Mouse (Mus musculus) ES-E14 (cell line): ENCODE measurements around the gene Taar7b. TPM values are rescaled to one million over a fixed set of nuclear protein-coding genes. Genes with fewer than 3 reads are reported as not detected.

ENCODE experiments used
- DNase-seq: peaks from one replicate; pipeline ENCODE4 v3.0.0-alpha.2; 2013; ENCODE audit warnings: low read depth, low spot score
- H3K27ac ChIP-seq: 2 replicates; pipeline ENCODE4 v1.5.1; 2012; ENCODE audit warnings: low read depth, mild to moderate bottlenecking, low read length, moderate library complexity, mixed read lengths; ENCODE audit not compliant: poor library complexity, insufficient read depth, severe bottlenecking
- H3K36me3 ChIP-seq: 2 replicates; pipeline ENCODE4 v1.6.1; 2012; ENCODE audit warnings: mild to moderate bottlenecking, low read length, moderate library complexity, mixed read lengths; ENCODE audit not compliant: control insufficient read depth, poor library complexity, insufficient read depth, severe bottlenecking
- H3K4me1 ChIP-seq, 2 experiments: fragments of 150-350 bp in 1 of 2; sonication (generic) in 1 of 2; 2 replicates each; pipeline ENCODE4 v1.6.1; 2012; ENCODE audit warnings: low read length in 2 of 2, mild to moderate bottlenecking in 1 of 2, mixed read lengths in 1 of 2; ENCODE audit not compliant: control insufficient read depth in 2 of 2, insufficient read depth in 2 of 2, poor library complexity in 1 of 2
- H3K4me3 ChIP-seq, 2 experiments: fragments of 150-350 bp in 1 of 2; sonication (generic) in 1 of 2; 2 replicates each; pipeline ENCODE4 v1.5.1; 2012; ENCODE audit warnings: low read length in 2 of 2, low read depth in 1 of 2, mild to moderate bottlenecking in 1 of 2, mixed read lengths in 1 of 2; ENCODE audit not compliant: insufficient read depth in 1 of 2, poor library complexity in 1 of 2, severe bottlenecking in 1 of 2
- H3K9ac ChIP-seq: 2 replicates; pipeline ENCODE4 v1.6.1; 2012; ENCODE audit warnings: low read depth, mild to moderate bottlenecking, low read length, mixed read lengths; ENCODE audit not compliant: poor library complexity, insufficient read depth, severe bottlenecking
- H3K9me3 ChIP-seq: fragments of 150-350 bp; sonication (generic); 2 replicates; pipeline ENCODE4 v1.6.1; 2012; ENCODE audit warnings: low read depth, mild to moderate bottlenecking, low read length; ENCODE audit not compliant: control insufficient read depth, insufficient read depth
- CHD2 ChIP-seq: IDR thresholded peaks from 2 replicates; pipeline ENCODE4 v1.6.1; 2014; ENCODE audit warnings: mild to moderate bottlenecking, low read depth, low read length, inconsistent platforms
- HCFC1 ChIP-seq: IDR thresholded peaks from 2 replicates; pipeline ENCODE4 v1.6.1; 2012; ENCODE audit warnings: low read length, inconsistent platforms, borderline replicate concordance; ENCODE audit not compliant: insufficient read depth
- MAFK ChIP-seq: IDR thresholded peaks from 2 replicates; pipeline ENCODE4 v1.6.1; 2014; ENCODE audit warnings: mild to moderate bottlenecking, low read depth, low read length, inconsistent platforms; ENCODE audit not compliant: insufficient read depth
- ZC3H11A ChIP-seq: IDR thresholded peaks from 2 replicates; pipeline ENCODE4 v1.6.1; 2012; ENCODE audit warnings: low read depth, mild to moderate bottlenecking, inconsistent platforms, low read length, borderline replicate concordance
- ZNF384 ChIP-seq: IDR thresholded peaks from 2 replicates; pipeline ENCODE4 v1.6.1; 2012; ENCODE audit warnings: low read depth, low read length, inconsistent platforms
- in situ Hi-C, 2 experiments: fragments of 600-800 bp; cut with MboI; formaldehyde crosslinking; loops; one replicate each; pipeline ENCODE4 v1.15.1; 2025; ENCODE audit warnings: low sequenced_read_pairs in 2 of 2, inconsistent platforms in 1 of 2; ENCODE audit not compliant: unreplicated experiment in 2 of 2
- total RNA-seq: library from RNA; depleted of rRNA; stranded (reverse); fragments of 300-350 nt; gene quantifications from 2 replicates; pipeline ENCODE4 v1.2.3, GENCODE M21; 2012

Gene Taar7b
- total RNA-seq, 1 experiment, result not detected

- Histone ChIP-seq H3K9ac (no peak overlapping the region), H3K36me3 (no peaks in the 10 kb centered on the region), H3K27ac (no peak overlapping the region), H3K4me1 (no peaks in the 10 kb centered on the region), H3K9me3 (no peaks in the 10 kb centered on the region), H3K4me3 (no peak overlapping the region)
- TF ChIP-seq MAFK, result no peak
- in situ Hi-C loops, result loop anchor here in 1 of 2 experiments (25.0 kb wide), 1 partner anchor 649 kb away; no protein-coding TSS in a partner anchor
- no peak for DNase-seq
Measured at GRCm38 (mm10) chr10:23963444-23963843, 36.3 kb upstream of the Taar7b start.

GRCm38 (mm10) chr10:23964921-23965610 lies 34.7 kb upstream of the Taar7b start:
- TF ChIP-seq CHD2, result no peak
- no peak for TF ChIP-seq ZNF384
- TF ChIP-seq HCFC1, result no peak
- no peak for TF ChIP-seq ZC3H11A
- TF ChIP-seq MAFK, result no peak
- Histone ChIP-seq H3K27ac (no peak overlapping the region), H3K4me3 (no peak overlapping the region), H3K4me1 (no peaks in the 10 kb centered on the region), H3K9me3 (no peaks in the 10 kb centered on the region), H3K36me3 (no peaks in the 10 kb centered on the region), H3K9ac (no peak overlapping the region)
- in situ Hi-C loops, result loop anchor here in 1 of 2 experiments (25.0 kb wide), 1 partner anchor 647 kb away; no protein-coding TSS in a partner anchor
- no peak for DNase-seq

GRCm38 (mm10) chr10:23970656-23971165 lies 29.0 kb upstream of the Taar7b start, which contains the start of gene Taar5:
TSS of gene Taar5 (plus strand) at chr10:23970706.
- in situ Hi-C loops, result loop anchor here in 1 of 2 experiments (25.0 kb wide), 1 partner anchor 642 kb away; no protein-coding TSS in a partner anchor
- no peak for TF ChIP-seq ZNF384
- no peak for TF ChIP-seq MAFK
- TF ChIP-seq CHD2, result no peak
- no peak for TF ChIP-seq ZC3H11A
- TF ChIP-seq HCFC1, result no peak
- DNase-seq, result no peak

GRCm38 (mm10) chr10:23971256-23971655 lies 28.5 kb upstream of the Taar7b start:
- no peak for DNase-seq
- no peaks in the 10 kb centered on the region for H3K9me3 ChIP-seq
- H3K27ac ChIP-seq, result no peak overlapping the region
- no peaks in the 10 kb centered on the region for H3K36me3 ChIP-seq
- H3K9ac ChIP-seq, result no peak overlapping the region
- no peak overlapping the region for H3K4me3 ChIP-seq
- TF ChIP-seq CHD2 (no peak), MAFK (no peak)
- 0 out of 4 replicates have a peak, but pooled peaks cover 0 to 2% of the 10 kb centered on the region in 2 experiments for H3K4me1 ChIP-seq
- in situ Hi-C loops, result loop anchor here in 1 of 2 experiments (25.0 kb wide), 1 partner anchor 641 kb away; no protein-coding TSS in a partner anchor

More at GRCm38 (mm10) chr10:23970656-23971165, 29.0 kb upstream of the Taar7b start, which contains the start of gene Taar5:
- H3K36me3 ChIP-seq, result no peaks in the 10 kb centered on the region
- H3K27ac ChIP-seq, result no peak within 1 kb of the TSS
- H3K4me1 ChIP-seq, result 0 out of 4 replicates have a peak, but pooled peaks cover 0 to 2% of the 10 kb centered on the region in 2 experiments
- H3K9me3 ChIP-seq, result no peaks in the 10 kb centered on the region
- H3K9ac ChIP-seq, result no peak within 1 kb of the TSS
- H3K4me3 ChIP-seq, result no peak within 1 kb of the TSS

GRCm38 (mm10) chr10:23977958-23978357 lies 21.8 kb upstream of the Taar7b start:
- in situ Hi-C loops, result no loop called here
- TF ChIP-seq ZC3H11A, result no peak
- TF ChIP-seq MAFK, result no peak
- no peak for TF ChIP-seq CHD2
- no peak for TF ChIP-seq HCFC1
- TF ChIP-seq ZNF384, result no peak

More at GRCm38 (mm10) chr10:23977958-23978357, 21.8 kb upstream of the Taar7b start:
- peaks cover 2 to 4% of the 10 kb centered on the region in 2 experiments for H3K4me1 ChIP-seq
- H3K9me3 ChIP-seq, result no peaks in the 10 kb centered on the region
- DNase-seq, result peak; percentile 62
- H3K4me3 ChIP-seq, result no peak overlapping the region
- H3K36me3 ChIP-seq, result no peaks in the 10 kb centered on the region
- H3K27ac ChIP-seq, result no peak overlapping the region
- no peak overlapping the region for H3K9ac ChIP-seq
